Mouse (Mus musculus): ENCODE measurements at regions not wholly inside any gene's neighbourhood (a gene's known extent, or its start where the extent isn't known, plus 50 kb on each side); places are given as distances from the start of the nearest gene placed in this dataset.

DNA sequence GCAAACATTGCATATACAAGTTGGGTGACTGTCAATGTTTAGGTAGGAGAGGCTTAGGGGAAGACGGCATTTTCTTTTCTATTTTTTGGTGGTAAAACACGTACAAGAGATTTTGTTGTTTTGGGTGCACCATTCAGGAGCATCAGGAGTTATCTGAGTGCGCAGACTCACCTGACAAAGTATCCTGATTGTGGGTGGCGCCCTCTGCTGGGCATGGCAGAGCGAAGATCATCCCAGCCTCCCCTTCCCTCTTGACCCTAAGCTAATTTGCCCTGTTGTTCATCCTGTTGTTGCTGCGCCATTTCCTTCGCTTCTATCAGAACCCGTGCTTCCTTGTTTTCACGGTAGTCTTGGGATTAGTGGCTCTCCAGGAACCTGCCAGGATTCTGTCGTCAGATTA, 217.6 kb upstream of the Cnr1 start:
- no peak overlapping the region for H3K4me3 ChIP-seq
- H3K9me3 ChIP-seq: peaks cover 4% of the 10 kb centered on the region; the same call in 1 of the 2 replicates
- H3K4me1 ChIP-seq: peaks cover 4% of the 10 kb centered on the region; the same call in 1 of the 2 replicates
- no peaks in the 10 kb centered on the region for H3K36me3 ChIP-seq
- 46% methylated on average over 10 of the region's 10 CpGs for WGBS
- H3K27me3 ChIP-seq: no peaks in the 10 kb centered on the region
- ATAC-seq (replicated peaks): no peak
- H3K9ac ChIP-seq (replicated peaks): no peak overlapping the region
- no peak overlapping the region for H3K27ac ChIP-seq (replicated peaks)
- no peak overlapping the region for H3K4me2 ChIP-seq (replicated peaks)

GRCm38 (mm10) chr4:33716475-33717117, 207.8 kb upstream of the Cnr1 start:
- H3K4me1 ChIP-seq: no peaks in the 10 kb centered on the region
- ATAC-seq (replicated peaks): no peak
- 38% methylated on average over 20 of the region's 20 CpGs for WGBS

DNA sequence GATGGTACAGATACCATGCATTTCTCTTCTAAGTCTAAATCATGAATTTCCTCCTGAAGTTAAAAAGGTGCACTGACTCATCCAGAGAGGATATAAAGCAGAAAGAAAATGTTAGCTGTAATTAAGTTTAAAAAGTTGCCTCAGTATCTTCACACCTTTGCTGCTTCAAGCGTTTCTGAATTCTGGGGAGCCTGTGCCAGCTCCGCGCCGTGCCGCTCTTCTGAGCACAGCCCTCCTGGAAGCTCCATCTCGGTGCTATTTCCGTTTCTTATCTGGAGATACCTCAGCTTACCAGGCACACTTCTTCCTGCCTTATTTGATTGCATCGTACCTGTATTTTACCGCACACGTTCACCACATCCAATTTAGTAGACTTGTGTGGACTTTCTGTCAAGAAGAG, 203.4 kb upstream of the Cnr1 start:
- 91% methylated on average over 10 of the region's 10 CpGs for WGBS
- H3K9ac ChIP-seq (replicated peaks): no peak overlapping the region
- H3K36me3 ChIP-seq: no peaks in the 10 kb centered on the region
- H3K27me3 ChIP-seq: no peaks in the 10 kb centered on the region
- no peak overlapping the region for H3K4me2 ChIP-seq (replicated peaks)
- H3K27ac ChIP-seq (replicated peaks): no peak overlapping the region
- H3K4me1 ChIP-seq: no peaks in the 10 kb centered on the region
- H3K9me3 ChIP-seq: no peaks in the 10 kb centered on the region
- ATAC-seq (replicated peaks): no peak
- no peak overlapping the region for H3K4me3 ChIP-seq

More at GRCm38 (mm10) chr4:33716475-33717117, 207.8 kb upstream of the Cnr1 start:
- H3K27me3 ChIP-seq: no peaks in the 10 kb centered on the region
- no peaks in the 10 kb centered on the region for H3K36me3 ChIP-seq
- H3K4me2 ChIP-seq (replicated peaks): no peak overlapping the region
- no peak overlapping the region for H3K4me3 ChIP-seq
- H3K9me3 ChIP-seq: no peaks in the 10 kb centered on the region
- H3K9ac ChIP-seq (replicated peaks): no peak overlapping the region
- H3K27ac ChIP-seq (replicated peaks): no peak overlapping the region

GRCm38 (mm10) chr4:33721971-33722370, 202.4 kb upstream of the Cnr1 start:
- no peak overlapping the region for H3K4me2 ChIP-seq (replicated peaks)
- no peak overlapping the region for H3K27ac ChIP-seq (replicated peaks)
- H3K27me3 ChIP-seq: no peaks in the 10 kb centered on the region
- H3K9me3 ChIP-seq: no peaks in the 10 kb centered on the region
- no peaks in the 10 kb centered on the region for H3K36me3 ChIP-seq
- 92% methylated on average over 4 of the region's 4 CpGs for WGBS
- H3K4me1 ChIP-seq: no peaks in the 10 kb centered on the region
- no peak overlapping the region for H3K4me3 ChIP-seq
- no peak for ATAC-seq (replicated peaks)
- no peak overlapping the region for H3K9ac ChIP-seq (replicated peaks)

GRCm38 (mm10) chr4:33731837-33732236, 192.6 kb upstream of the Cnr1 start:
- peak overlapping the region; percentile 21; the same call in 1 of the 2 replicates for H3K27ac ChIP-seq (replicated peaks)
- no peaks in the 10 kb centered on the region for H3K9me3 ChIP-seq
- 27% methylated on average over 4 of the region's 4 CpGs for WGBS
- no peak for ATAC-seq (replicated peaks)
- no peaks in the 10 kb centered on the region for H3K36me3 ChIP-seq
- H3K4me2 ChIP-seq (replicated peaks): no peak overlapping the region
- H3K4me3 ChIP-seq: no peak overlapping the region
- H3K9ac ChIP-seq (replicated peaks): no peak overlapping the region
- no peaks in the 10 kb centered on the region for H3K27me3 ChIP-seq
- peaks cover 34% of the 10 kb centered on the region for H3K4me1 ChIP-seq

GRCm38 (mm10) chr4:33734923-33735322, 189.5 kb upstream of the Cnr1 start:
- Histone ChIP-seq H3K4me2 (replicated peaks) (no peak overlapping the region), H3K27me3 (no peaks in the 10 kb centered on the region), H3K9ac (replicated peaks) (no peak overlapping the region), H3K4me1 (peaks cover 44% of the 10 kb centered on the region), H3K4me3 (no peak overlapping the region), H3K36me3 (no peaks in the 10 kb centered on the region), H3K27ac (replicated peaks) (peak overlapping the region; percentile 86), H3K9me3 (no peaks in the 10 kb centered on the region)
- 30% methylated on average over 8 of the region's 8 CpGs for WGBS
- ATAC-seq (replicated peaks): 0 out of 2 replicates have a peak, but pooled peaks have one; percentile 33

DNA sequence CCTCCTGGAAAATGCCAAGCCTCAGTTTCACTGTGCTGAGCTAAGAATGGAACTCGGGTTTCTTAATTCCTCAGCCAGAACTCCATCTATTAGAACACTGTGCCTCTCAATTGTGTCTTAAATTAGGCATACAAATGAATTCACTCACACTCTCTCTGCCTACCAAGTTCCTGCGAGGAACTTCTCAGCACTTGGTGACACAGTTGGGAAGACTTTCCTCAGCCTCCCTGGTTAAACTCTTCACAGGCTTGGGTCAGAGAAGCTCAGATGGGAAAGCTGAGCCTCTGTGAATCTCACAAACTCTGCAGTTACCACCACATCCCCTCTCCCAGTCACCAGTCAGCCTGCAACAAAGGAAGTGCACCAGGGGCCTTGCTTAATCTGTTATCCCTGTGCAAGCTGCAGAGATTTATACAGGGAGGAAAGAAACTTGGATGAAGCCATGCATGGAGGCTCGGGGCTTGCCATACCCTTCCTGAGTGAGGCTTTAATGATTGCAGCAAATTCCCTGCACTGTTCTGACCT, 188.9 kb upstream of the Cnr1 start:
- Histone ChIP-seq H3K27me3 (no peaks in the 10 kb centered on the region), H3K4me2 (replicated peaks) (no peak overlapping the region), H3K4me1 (peaks cover 44% of the 10 kb centered on the region), H3K36me3 (no peaks in the 10 kb centered on the region), H3K27ac (replicated peaks) (peak overlapping the region; percentile 86), H3K4me3 (no peak overlapping the region), H3K9ac (replicated peaks) (no peak overlapping the region), H3K9me3 (no peaks in the 10 kb centered on the region)
- WGBS: 11% methylated on average over 3 of the region's 3 CpGs
- peak; percentile 84 for ATAC-seq (replicated peaks)

DNA sequence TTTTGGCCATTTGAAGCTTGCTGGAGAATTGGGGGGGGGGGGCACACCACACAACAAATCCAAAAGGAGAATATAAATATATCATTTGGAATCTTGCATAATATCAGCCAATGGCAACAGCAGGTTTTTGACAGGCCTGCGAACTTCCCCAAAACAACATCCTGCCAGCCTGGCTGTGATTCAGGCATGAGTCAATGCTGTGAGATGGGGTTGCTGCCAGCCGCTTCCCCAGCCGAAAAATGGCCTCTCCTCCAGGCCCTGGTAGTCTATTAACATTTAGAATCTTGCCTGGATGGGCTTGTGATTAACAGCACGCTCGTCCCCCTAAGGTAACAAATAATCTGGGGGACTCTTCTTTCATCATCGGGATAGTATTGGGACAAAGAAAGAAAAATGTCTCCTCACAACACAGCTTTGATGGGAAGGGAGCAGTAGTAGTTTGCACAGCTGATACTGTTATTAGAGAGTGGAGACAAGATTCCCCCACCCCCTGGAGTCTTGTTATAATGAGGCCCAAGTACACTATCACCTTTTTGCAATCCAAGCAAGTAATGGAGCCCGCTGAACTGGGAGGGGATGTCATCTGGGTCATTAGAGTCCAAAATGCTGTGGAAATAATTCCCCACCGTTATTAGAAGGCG, 188.2 kb upstream of the Cnr1 start:
- peak; percentile 90 for ATAC-seq (replicated peaks)
- Histone ChIP-seq H3K4me2 (replicated peaks) (no peak overlapping the region), H3K27ac (replicated peaks) (peak overlapping the region; percentile 86), H3K4me1 (peaks cover 44% of the 10 kb centered on the region), H3K36me3 (no peaks in the 10 kb centered on the region), H3K9ac (replicated peaks) (no peak overlapping the region), H3K27me3 (no peaks in the 10 kb centered on the region), H3K9me3 (no peaks in the 10 kb centered on the region), H3K4me3 (no peak overlapping the region)
- 45% methylated on average over 9 of the region's 9 CpGs for WGBS

- Histone ChIP-seq H3K4me2 (replicated peaks) (no peak overlapping the region), H3K4me3 (no peak overlapping the region), H3K9ac (replicated peaks) (no peak overlapping the region), H3K9me3 (no peaks in the 10 kb centered on the region), H3K27ac (replicated peaks) (0 out of 2 replicates have a peak overlapping the region, but pooled peaks have one; percentile 86), H3K4me1 (peaks cover 36% of the 10 kb centered on the region), H3K27me3 (no peaks in the 10 kb centered on the region), H3K36me3 (no peaks in the 10 kb centered on the region)
- 42% methylated on average over 1 of the region's 1 CpGs for WGBS
- ATAC-seq (replicated peaks): no peak
Measured at GRCm38 (mm10) chr4:33737337-33737736, 187.1 kb upstream of the Cnr1 start.

DNA sequence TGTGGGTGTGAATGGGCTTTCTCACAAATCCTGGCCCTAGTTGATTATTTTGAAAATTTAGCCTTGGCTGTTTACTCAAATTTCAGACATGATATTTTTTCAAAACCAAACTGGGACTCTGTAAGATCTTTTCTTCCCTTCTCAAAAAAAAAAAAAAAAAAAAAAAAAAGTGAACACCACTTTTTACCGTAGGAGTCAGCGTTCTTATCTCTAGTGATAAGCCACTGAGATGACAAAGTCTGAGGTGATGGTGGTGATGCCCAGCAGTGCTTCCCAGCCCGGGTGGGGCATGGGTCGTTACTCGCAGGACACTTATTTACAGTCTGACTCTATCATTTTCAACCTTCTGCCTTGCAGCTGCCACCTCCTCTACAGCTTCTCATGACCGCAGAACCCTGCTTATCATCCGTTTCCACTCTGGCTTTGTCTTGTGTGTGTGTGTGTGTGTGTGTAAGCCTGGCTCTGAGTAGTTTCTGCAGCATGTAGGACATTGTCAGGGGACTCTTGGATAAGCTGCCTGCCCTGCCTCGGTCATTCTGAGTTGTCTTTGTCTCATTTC, 186.5 kb upstream of the Cnr1 start:
- Histone ChIP-seq H3K36me3 (no peaks in the 10 kb centered on the region), H3K4me2 (replicated peaks) (no peak overlapping the region), H3K9ac (replicated peaks) (no peak overlapping the region), H3K4me1 (peaks cover 36% of the 10 kb centered on the region), H3K27ac (replicated peaks) (no peak overlapping the region), H3K27me3 (no peaks in the 10 kb centered on the region), H3K4me3 (no peak overlapping the region), H3K9me3 (no peaks in the 10 kb centered on the region)
- no peak for ATAC-seq (replicated peaks)
- WGBS: 64% methylated on average over 8 of the region's 8 CpGs

GRCm38 (mm10) chr4:33739211-33739904, 185.0 kb upstream of the Cnr1 start:
- WGBS: 82% methylated on average over 8 of the region's 8 CpGs
- H3K9me3 ChIP-seq: no peaks in the 10 kb centered on the region
- ATAC-seq (replicated peaks): no peak
- no peak overlapping the region for H3K9ac ChIP-seq (replicated peaks)
- H3K36me3 ChIP-seq: no peaks in the 10 kb centered on the region
- H3K4me3 ChIP-seq: no peak overlapping the region
- no peaks in the 10 kb centered on the region for H3K27me3 ChIP-seq
- no peak overlapping the region for H3K4me2 ChIP-seq (replicated peaks)
- H3K27ac ChIP-seq (replicated peaks): no peak overlapping the region
- H3K4me1 ChIP-seq: peaks cover 34% of the 10 kb centered on the region

DNA sequence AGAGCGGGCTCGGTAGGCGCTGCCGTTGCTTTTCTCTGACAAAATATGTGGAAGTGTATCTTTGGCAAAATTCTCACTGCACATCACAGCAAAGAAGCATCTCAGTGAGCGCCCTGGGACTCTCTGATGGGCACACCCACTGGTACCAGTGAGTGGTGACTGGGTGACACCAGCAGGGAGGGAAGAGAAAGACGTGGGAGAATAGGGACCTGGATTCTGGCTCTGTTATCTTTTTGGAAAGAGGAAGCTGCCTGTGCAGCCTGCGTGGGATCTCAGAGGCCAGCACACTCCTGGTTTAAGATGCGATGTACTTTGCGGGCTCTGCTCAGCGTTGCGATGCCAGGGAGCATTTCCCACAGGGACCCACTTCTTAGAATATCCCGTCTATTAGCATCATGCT, 183.4 kb upstream of the Cnr1 start:
- Histone ChIP-seq H3K9me3 (no peaks in the 10 kb centered on the region), H3K27me3 (no peaks in the 10 kb centered on the region), H3K4me1 (peaks cover 18% of the 10 kb centered on the region), H3K4me2 (replicated peaks) (no peak overlapping the region), H3K4me3 (no peak overlapping the region), H3K9ac (replicated peaks) (no peak overlapping the region), H3K27ac (replicated peaks) (no peak overlapping the region), H3K36me3 (no peaks in the 10 kb centered on the region)
- 79% methylated on average over 12 of the region's 12 CpGs for WGBS
- no peak for ATAC-seq (replicated peaks)
